Mouse (Mus musculus) layer of hippocampus, postnatal 25 days (tissue): ENCODE results near the gene Srp9. TPM values are rescaled to one million over a fixed set of nuclear protein-coding genes. Genes with fewer than 3 reads are reported as not detected.

Experiments used
- DNase-seq, 2 experiments: peaks; one replicate each; pipeline ENCODE4 v3.0.0; 2022; ENCODE audit warnings: mixed read lengths in 2 of 2, low spot score in 1 of 2; ENCODE audit errors: extremely low spot score in 1 of 2
- total RNA-seq, 2 experiments: library from RNA; stranded (reverse); gene quantifications; 2 replicates each; pipeline ENCODE4 v1.2.3; 2021

The Srp9 gene
- total RNA-seq, 2 experiments from 2014 or later: 61.7 to 71.3 TPM

GRCm38 (mm10) chr1:182103436-182103835 lies 21.1 kb upstream of the Srp9 start:
- no peak for DNase-seq

- DNase-seq: no peak
Measured at GRCm38 (mm10) chr1:182105023-182105422, 19.5 kb upstream of the Srp9 start.

GRCm38 (mm10) chr1:182107251-182107650 lies 17.3 kb upstream of the Srp9 start:
- DNase-seq: no peak

- no peak for DNase-seq
Measured at GRCm38 (mm10) chr1:182108397-182109099, 16.0 kb upstream of the Srp9 start.

GRCm38 (mm10) chr1:182110185-182110584 lies 14.4 kb upstream of the Srp9 start:
- DNase-seq: no peak

- no peak for DNase-seq
Measured at GRCm38 (mm10) chr1:182110708-182111385, 13.7 kb upstream of the Srp9 start.

- DNase-seq: no peak
Measured at GRCm38 (mm10) chr1:182111386-182112317, 12.9 kb upstream of the Srp9 start.

- DNase-seq: no peak
Measured at GRCm38 (mm10) chr1:182112385-182112784, 12.2 kb upstream of the Srp9 start.

- DNase-seq: no peak
Measured at GRCm38 (mm10) chr1:182113131-182113530, 11.4 kb upstream of the Srp9 start.

- no peak for DNase-seq
Measured at GRCm38 (mm10) chr1:182113587-182114500, 10.7 kb upstream of the Srp9 start.

GRCm38 (mm10) chr1:182115197-182115596 lies 9.3 kb upstream of the Srp9 start:
- DNase-seq: peak in 1 of 2 experiments; percentile 53

GRCm38 (mm10) chr1:182115651-182116408 lies 8.7 kb upstream of the Srp9 start:
- DNase-seq: peak in 1 of 2 experiments; percentile 25

- no peak for DNase-seq
Measured at GRCm38 (mm10) chr1:182122413-182122812, 2.1 kb upstream of the Srp9 start.

GRCm38 (mm10) chr1:182124924-182125368 lies 409 bp downstream of the Srp9 start:
- peak; percentile 63 to 74 for DNase-seq

GRCm38 (mm10) chr1:182130830-182131229 lies 6.3 kb downstream of the Srp9 start:
- no peak for DNase-seq

- DNase-seq: no peak
Measured at GRCm38 (mm10) chr1:182137204-182138125, 12.9 kb downstream of the Srp9 start.

GRCm38 (mm10) chr1:182138172-182138571 lies 13.6 kb downstream of the Srp9 start:
- DNase-seq: no peak

GRCm38 (mm10) chr1:182139937-182140336 lies 15.4 kb downstream of the Srp9 start:
- DNase-seq: no peak
